Mouse (Mus musculus): Measurements from ENCODE around the gene Gtpbp1. TPM values are rescaled to one million over a fixed set of nuclear protein-coding genes. Genes with fewer than 3 reads are reported as not detected.
A peak's percentile ranks its signal among the peaks of the same experiment; 100 is the strongest.

The Gtpbp1 gene
- polyA plus RNA-seq, 1 experiment: 52.7 TPM

GRCm38 (mm10) chr15:79720796-79721195, 30.2 kb downstream of the Gtpbp1 start:
- no peak for TF ChIP-seq TCF12 (IDR thresholded peaks at IDR 0.05; ENCODE audit: insufficient read depth, poor library complexity, severe bottlenecking)
- no peak for TF ChIP-seq MYOG (IDR thresholded peaks at IDR 0.05; ENCODE audit: control insufficient read depth in 1 of 3, insufficient read depth in 1 of 3, insufficient read length in 2 of 3, low read depth in 2 of 3)
- TF ChIP-seq E2F4 (IDR thresholded peaks at IDR 0.05; ENCODE audit: insufficient read depth): no peak
- TF ChIP-seq SRF (IDR thresholded peaks at IDR 0.05; ENCODE audit: control insufficient read depth, insufficient read length, low read depth): no peak
- no peak for TF ChIP-seq USF1 (IDR thresholded peaks at IDR 0.05; ENCODE audit: low read depth)
- no peak for TF ChIP-seq TCF3 (IDR thresholded peaks at IDR 0.05; ENCODE audit: insufficient read length, low read depth)
- TF ChIP-seq REST (IDR thresholded peaks at IDR 0.05; ENCODE audit: insufficient read depth, insufficient read length): no peak
- TF ChIP-seq MYOD1 (IDR thresholded peaks at IDR 0.05; ENCODE audit: control insufficient read depth in 1 of 3, insufficient read length in 2 of 3, low read depth in 2 of 3): no peak
- no peak for TF ChIP-seq POLR2A (IDR thresholded peaks at IDR 0.05; ENCODE audit: insufficient read length, low read depth)
- TF ChIP-seq MAX (IDR thresholded peaks at IDR 0.05; ENCODE audit: low read depth): no peak
- no peak for TF ChIP-seq CEBPB (IDR thresholded peaks at IDR 0.05; ENCODE audit: insufficient read depth, poor library complexity, severe bottlenecking)
- TF ChIP-seq POLR2AphosphoS2 (IDR thresholded peaks at IDR 0.05; ENCODE audit: insufficient read length, low read depth): no peak
- Histone ChIP-seq H3K36me3 (ENCODE audit: control insufficient read depth, insufficient read depth) (peaks cover 35% of the 10 kb centered on the region), H3K79me2 (ENCODE audit: control insufficient read depth, insufficient read depth) (no peaks in the 10 kb centered on the region), H3K4me3 (no peak overlapping the region), H3K27me3 (ENCODE audit: control insufficient read depth, insufficient read depth, insufficient read length) (no peaks in the 10 kb centered on the region), H3K4me2 (ENCODE audit: low read depth) (no peak overlapping the region), H3ac (ENCODE audit: control insufficient read depth, insufficient read length) (no peak overlapping the region)

GRCm38 (mm10) chr15:79723439-79723838, 32.8 kb downstream of the Gtpbp1 start:
- TF ChIP-seq POLR2AphosphoS2 (IDR thresholded peaks at IDR 0.05; ENCODE audit: insufficient read length, low read depth) (peak; percentile 92), SRF (IDR thresholded peaks at IDR 0.05; ENCODE audit: control insufficient read depth, insufficient read length, low read depth) (no peak)
- Histone ChIP-seq H3K36me3 (ENCODE audit: control insufficient read depth, insufficient read depth) (peaks cover 21% of the 10 kb centered on the region), H3K79me2 (ENCODE audit: control insufficient read depth, insufficient read depth) (no peaks in the 10 kb centered on the region), H3ac (ENCODE audit: control insufficient read depth, insufficient read length) (no peak overlapping the region), H3K4me3 (no peak overlapping the region), H3K4me2 (ENCODE audit: low read depth) (no peak overlapping the region), H3K27me3 (ENCODE audit: control insufficient read depth, insufficient read depth, insufficient read length) (no peaks in the 10 kb centered on the region)

GRCm38 (mm10) chr15:79725190-79725789, 34.6 kb downstream of the Gtpbp1 start:
- TF ChIP-seq USF1 (IDR thresholded peaks at IDR 0.05; ENCODE audit: low read depth): no peak
- TF ChIP-seq SRF (IDR thresholded peaks at IDR 0.05; ENCODE audit: control insufficient read depth, insufficient read length, low read depth): no peak
- no peak for TF ChIP-seq POLR2AphosphoS2 (IDR thresholded peaks at IDR 0.05; ENCODE audit: insufficient read length, low read depth)
- TF ChIP-seq E2F4 (IDR thresholded peaks at IDR 0.05; ENCODE audit: insufficient read depth): no peak
- TF ChIP-seq TCF3 (IDR thresholded peaks at IDR 0.05; ENCODE audit: insufficient read length, low read depth): no peak
- H3K27me3 ChIP-seq (ENCODE audit: control insufficient read depth, insufficient read depth, insufficient read length): no peaks in the 10 kb centered on the region
- H3K4me3 ChIP-seq: no peak overlapping the region
- H3K79me2 ChIP-seq (ENCODE audit: control insufficient read depth, insufficient read depth): no peaks in the 10 kb centered on the region
- peaks cover 34% of the 10 kb centered on the region for H3K36me3 ChIP-seq (ENCODE audit: control insufficient read depth, insufficient read depth)
- H3ac ChIP-seq (ENCODE audit: control insufficient read depth, insufficient read length): no peak overlapping the region
- H3K4me2 ChIP-seq (ENCODE audit: low read depth): no peak overlapping the region

- H3ac ChIP-seq (ENCODE audit: control insufficient read depth, insufficient read length): no peak overlapping the region
- H3K4me3 ChIP-seq: no peak overlapping the region
- H3K4me2 ChIP-seq (ENCODE audit: low read depth): no peak overlapping the region
- H3K36me3 ChIP-seq (ENCODE audit: control insufficient read depth, insufficient read depth): peaks cover 49% of the 10 kb centered on the region
- no peaks in the 10 kb centered on the region for H3K27me3 ChIP-seq (ENCODE audit: control insufficient read depth, insufficient read depth, insufficient read length)
- H3K79me2 ChIP-seq (ENCODE audit: control insufficient read depth, insufficient read depth): no peaks in the 10 kb centered on the region
- TF ChIP-seq MYOD1 (IDR thresholded peaks at IDR 0.05; ENCODE audit: control insufficient read depth in 1 of 3, insufficient read length in 2 of 3, low read depth in 2 of 3) (no peak), USF1 (IDR thresholded peaks at IDR 0.05; ENCODE audit: low read depth) (no peak), E2F4 (IDR thresholded peaks at IDR 0.05; ENCODE audit: insufficient read depth) (no peak), POLR2A (IDR thresholded peaks at IDR 0.05; ENCODE audit: insufficient read length, low read depth) (peak; percentile 15), REST (IDR thresholded peaks at IDR 0.05; ENCODE audit: insufficient read depth, insufficient read length) (no peak), POLR2AphosphoS2 (IDR thresholded peaks at IDR 0.05; ENCODE audit: insufficient read length, low read depth) (no peak), TCF12 (IDR thresholded peaks at IDR 0.05; ENCODE audit: insufficient read depth, poor library complexity, severe bottlenecking) (no peak)
These were observed 37.2 kb downstream of the Gtpbp1 start for GRCm38 (mm10) chr15:79727840-79728239.

- H3K4me3 ChIP-seq: no peak overlapping the region
- H3ac ChIP-seq (ENCODE audit: control insufficient read depth, insufficient read length): no peak overlapping the region
- peaks cover 54% of the 10 kb centered on the region for H3K36me3 ChIP-seq (ENCODE audit: control insufficient read depth, insufficient read depth)
- no peaks in the 10 kb centered on the region for H3K79me2 ChIP-seq (ENCODE audit: control insufficient read depth, insufficient read depth)
- H3K27me3 ChIP-seq (ENCODE audit: control insufficient read depth, insufficient read depth, insufficient read length): no peaks in the 10 kb centered on the region
- TF ChIP-seq MYOG (IDR thresholded peaks at IDR 0.05; ENCODE audit: control insufficient read depth in 1 of 3, insufficient read depth in 1 of 3, insufficient read length in 2 of 3, low read depth in 2 of 3): no peak
- no peak for TF ChIP-seq TCF3 (IDR thresholded peaks at IDR 0.05; ENCODE audit: insufficient read length, low read depth)
- TF ChIP-seq E2F4 (IDR thresholded peaks at IDR 0.05; ENCODE audit: insufficient read depth): no peak
- no peak for TF ChIP-seq REST (IDR thresholded peaks at IDR 0.05; ENCODE audit: insufficient read depth, insufficient read length)
- no peak for TF ChIP-seq USF1 (IDR thresholded peaks at IDR 0.05; ENCODE audit: low read depth)
- no peak for TF ChIP-seq TCF12 (IDR thresholded peaks at IDR 0.05; ENCODE audit: insufficient read depth, poor library complexity, severe bottlenecking)
- no peak for TF ChIP-seq SRF (IDR thresholded peaks at IDR 0.05; ENCODE audit: control insufficient read depth, insufficient read length, low read depth)
- TF ChIP-seq POLR2AphosphoS2 (IDR thresholded peaks at IDR 0.05; ENCODE audit: insufficient read length, low read depth): no peak
- no peak for TF ChIP-seq POLR2A (IDR thresholded peaks at IDR 0.05; ENCODE audit: insufficient read length, low read depth)
- no peak for TF ChIP-seq MYOD1 (IDR thresholded peaks at IDR 0.05; ENCODE audit: control insufficient read depth in 1 of 3, insufficient read length in 2 of 3, low read depth in 2 of 3)
- no peak for TF ChIP-seq MAX (IDR thresholded peaks at IDR 0.05; ENCODE audit: low read depth)
- no peak for TF ChIP-seq CEBPB (IDR thresholded peaks at IDR 0.05; ENCODE audit: insufficient read depth, poor library complexity, severe bottlenecking)
- no peak overlapping the region for H3K4me2 ChIP-seq (ENCODE audit: low read depth)
These were observed 37.7 kb downstream of the Gtpbp1 start for GRCm38 (mm10) chr15:79728311-79728710.
